Mouse (Mus musculus) MEL (cell line): ENCODE results near the gene Rhbdl2. TPM values are rescaled to one million over a fixed set of nuclear protein-coding genes. Genes with fewer than 3 reads are reported as not detected.

Experiments used
- DNase-seq: peaks from one replicate; pipeline ENCODE4 v3.0.0; 2011; ENCODE audit warnings: low read depth, low spot score
- H3K27ac ChIP-seq: 2 replicates; pipeline ENCODE4 v1.5.1; 2012; ENCODE audit warnings: low read depth, mild to moderate bottlenecking, control low read depth, low read length, moderate library complexity; ENCODE audit not compliant: control insufficient read depth
- H3K27me3 ChIP-seq, 2 experiments: fragments of 150-350 bp in 1 of 2; sonication (generic) in 1 of 2; 2 replicates each; pipeline ENCODE4 v1.6.1; 2012; ENCODE audit warnings: low read length in 2 of 2, mild to moderate bottlenecking in 2 of 2, improper control_type of control experiment in 1 of 2, moderate library complexity in 1 of 2; ENCODE audit not compliant: insufficient read depth in 2 of 2, control insufficient read depth in 1 of 2
- H3K36me3 ChIP-seq, 2 experiments: 2 replicates each; pipeline ENCODE4 v1.6.1; 2012 to 2014; ENCODE audit warnings: low read length in 2 of 2, improper control_type of control experiment in 1 of 2, inconsistent platforms in 1 of 2, mild to moderate bottlenecking in 1 of 2; ENCODE audit not compliant: insufficient read depth in 2 of 2, control insufficient read depth in 1 of 2
- H3K4me1 ChIP-seq, 2 experiments: fragments of 150-350 bp in 1 of 2; sonication (generic) in 1 of 2; 2 replicates each; pipeline ENCODE4 v1.6.1; 2012; ENCODE audit warnings: low read length in 2 of 2, improper control_type of control experiment in 1 of 2, mild to moderate bottlenecking in 1 of 2; ENCODE audit not compliant: insufficient read depth in 2 of 2, control insufficient read depth in 1 of 2
- H3K4me3 ChIP-seq, 2 experiments: fragments of 150-350 bp in 1 of 2; sonication (generic) in 1 of 2; 2 replicates each; pipeline ENCODE4 v1.5.1; 2012; ENCODE audit warnings: low read depth in 2 of 2, low read length in 2 of 2, mild to moderate bottlenecking in 2 of 2, moderate library complexity in 2 of 2, control low read depth in 1 of 2, improper control_type of control experiment in 1 of 2; ENCODE audit not compliant: control insufficient read depth in 1 of 2, insufficient read depth in 1 of 2
- H3K79me2 ChIP-seq: 2 replicates; pipeline ENCODE4 v1.6.1; 2012; ENCODE audit warnings: mild to moderate bottlenecking, low read length, moderate library complexity; ENCODE audit not compliant: control insufficient read depth, poor library complexity, insufficient read depth
- H3K9ac ChIP-seq: 2 replicates; pipeline ENCODE4 v1.6.1; 2012; ENCODE audit warnings: low read depth, mild to moderate bottlenecking, control low read depth, low read length, moderate library complexity; ENCODE audit not compliant: control insufficient read depth, poor library complexity, severe bottlenecking
- H3K9me3 ChIP-seq: fragments of 150-350 bp; sonication (generic); replicated peaks from 2 replicates; pipeline ENCODE4 v1.6.1; 2012; ENCODE audit warnings: mild to moderate bottlenecking, low read length, improper control_type of control experiment, moderate library complexity; ENCODE audit not compliant: insufficient read depth
- CTCF ChIP-seq, 3 experiments: IDR thresholded peaks in 2 of 3; conservative IDR thresholded peaks in 1 of 3; 2 replicates each; pipeline ENCODE4 v1.5.1; 2011 to 2012; ENCODE audit warnings: low read length in 3 of 3, low read depth in 2 of 3, mild to moderate bottlenecking in 2 of 3, improper control_type of control experiment in 1 of 3, inconsistent platforms in 1 of 3, mixed read lengths in 1 of 3, moderate library complexity in 1 of 3; ENCODE audit not compliant: control insufficient read depth in 1 of 3, insufficient read depth in 1 of 3, poor library complexity in 1 of 3, severe bottlenecking in 1 of 3
- ELF1 ChIP-seq: IDR thresholded peaks from 2 replicates; pipeline ENCODE4 v1.6.1; 2014; ENCODE audit warnings: low read depth, mild to moderate bottlenecking, inconsistent platforms, low read length, improper control_type of control experiment, moderate library complexity
- ETS1 ChIP-seq: IDR thresholded peaks from 2 replicates; pipeline ENCODE4 v1.6.1; 2012; ENCODE audit warnings: low read depth, mild to moderate bottlenecking, inconsistent platforms, low read length, improper control_type of control experiment, moderate library complexity
- MXI1 ChIP-seq: IDR thresholded peaks from 2 replicates; pipeline ENCODE4 v1.6.1; 2011; ENCODE audit warnings: mild to moderate bottlenecking, low read depth, low read length, improper control_type of control experiment
- MYB ChIP-seq: IDR thresholded peaks from 2 replicates; pipeline ENCODE4 v1.6.1; 2011; ENCODE audit warnings: mild to moderate bottlenecking, low read depth, low read length, improper control_type of control experiment
- NELFE ChIP-seq: IDR thresholded peaks from 2 replicates; pipeline ENCODE4 v1.6.1; 2011; ENCODE audit warnings: low read depth, low read length, improper control_type of control experiment
- POLR2AphosphoS2 ChIP-seq: IDR thresholded peaks from 2 replicates; pipeline ENCODE4 v1.6.1; 2011; ENCODE audit warnings: low read length, improper control_type of control experiment
- RAD21 ChIP-seq: IDR thresholded peaks from 2 replicates; pipeline ENCODE4 v1.6.1; 2011; ENCODE audit warnings: mild to moderate bottlenecking, low read depth, low read length, improper control_type of control experiment
- RCOR1 ChIP-seq: IDR thresholded peaks from 2 replicates; pipeline ENCODE4 v1.6.1; 2012; ENCODE audit warnings: low read depth, mild to moderate bottlenecking, inconsistent platforms, low read length, improper control_type of control experiment
- TAL1 ChIP-seq: IDR thresholded peaks from 2 replicates; pipeline ENCODE4 v1.6.1; 2012; ENCODE audit warnings: mild to moderate bottlenecking, inconsistent platforms, low read length, moderate library complexity, mixed read lengths
- ZC3H11A ChIP-seq: IDR thresholded peaks from 2 replicates; pipeline ENCODE4 v1.6.1; 2012; ENCODE audit warnings: low read depth, mild to moderate bottlenecking, inconsistent platforms, low read length, improper control_type of control experiment
- ZMIZ1 ChIP-seq: IDR thresholded peaks from 2 replicates; pipeline ENCODE4 v1.6.1; 2012; ENCODE audit warnings: low read depth, mild to moderate bottlenecking, inconsistent platforms, low read length, improper control_type of control experiment, moderate library complexity
- polyA plus RNA-seq, 2 experiments: library from polyadenylated mRNA; stranded (reverse) in 1 of 2; unstranded in 1 of 2; fragments of >175 nt in 1 of 2; fragments of >200 nt in 1 of 2; gene quantifications; 2 replicates each; pipeline versions ENCODE4 v1.2.1 to v1.2.4; 2012; ENCODE audit warnings: low replicate concordance in 2 of 2, low read depth in 1 of 2; ENCODE audit not compliant: insufficient read length in 2 of 2, insufficient read depth in 1 of 2, missing spikeins in 1 of 2
- total RNA-seq: library from RNA; depleted of rRNA; stranded (reverse); fragments of 300-350 nt; gene quantifications from 2 replicates; pipeline ENCODE4 v1.2.3, GENCODE M21; 2012

Gene Rhbdl2
- total and polyA plus RNA-seq, 3 experiments = not detected

GRCm38 (mm10) chr4:123819093-123819610, 31.5 kb downstream of the Rhbdl2 start:
- no peak overlapping the region for H3K4me3 ChIP-seq
- H3K27me3 ChIP-seq = no peaks in the 10 kb centered on the region
- H3K4me1 ChIP-seq = no peaks in the 10 kb centered on the region
- no peaks in the 10 kb centered on the region for H3K36me3 ChIP-seq
- TF ChIP-seq NELFE = no peak
- 0 out of 6 replicates have a peak, but pooled peaks of 1 of the 3 experiments have one; percentile 1 for TF ChIP-seq CTCF (IDR thresholded peaks at IDR 0.05 in 2 of 3, conservative IDR thresholded peaks at IDR 0.05 in 1 of 3; ENCODE audit: control insufficient read depth in 1 of 3, insufficient read depth in 1 of 3, low read depth in 2 of 3, low read length in 3 of 3, poor library complexity in 1 of 3, severe bottlenecking in 1 of 3)
- no peak overlapping the region for H3K9ac ChIP-seq
- no peak for DNase-seq
- H3K27ac ChIP-seq = no peak overlapping the region
- H3K9me3 ChIP-seq = no peaks in the 10 kb centered on the region
- no peaks in the 10 kb centered on the region for H3K79me2 ChIP-seq

- Histone ChIP-seq H3K9me3 (no peaks in the 10 kb centered on the region), H3K36me3 (no peaks in the 10 kb centered on the region), H3K27ac (no peak overlapping the region), H3K4me1 (no peaks in the 10 kb centered on the region), H3K79me2 (no peaks in the 10 kb centered on the region), H3K4me3 (no peak overlapping the region), H3K27me3 (no peaks in the 10 kb centered on the region), H3K9ac (no peak overlapping the region)
- TF ChIP-seq POLR2AphosphoS2 (no peak), ETS1 (no peak), ELF1 (no peak), RAD21 (no peak), MXI1 (no peak)
- DNase-seq = no peak
Observed at GRCm38 (mm10) chr4:123842126-123842525, 54.5 kb downstream of the Rhbdl2 start.

- no peak overlapping the region for H3K27ac ChIP-seq
- peaks cover 0 to 2% of the 10 kb centered on the region in 2 experiments; a peak in 1 of 4 replicates for H3K27me3 ChIP-seq
- no peak overlapping the region for H3K9ac ChIP-seq
- H3K9me3 ChIP-seq = no peaks in the 10 kb centered on the region
- H3K79me2 ChIP-seq = no peaks in the 10 kb centered on the region
- H3K36me3 ChIP-seq = no peaks in the 10 kb centered on the region
- TF ChIP-seq RCOR1 = no peak
- TF ChIP-seq ZMIZ1 = no peak
- TF ChIP-seq TAL1 = no peak
- no peak for TF ChIP-seq MYB
- TF ChIP-seq ZC3H11A = no peak
- no peak overlapping the region for H3K4me3 ChIP-seq
- no peak for DNase-seq
- H3K4me1 ChIP-seq = no peaks in the 10 kb centered on the region
Observed at GRCm38 (mm10) chr4:123856888-123857287, 69.2 kb downstream of the Rhbdl2 start.
